Mouse (Mus musculus) gastrocnemius, adult 18-20 months (tissue): Measurements from ENCODE around the gene Trim16. TPM values are rescaled to one million over a fixed set of nuclear protein-coding genes. Genes with fewer than 3 reads are reported as not detected.

Source experiments
- DNase-seq: peaks from one replicate; pipeline ENCODE4 v3.0.0; 2021; ENCODE audit warnings: low spot score
- long read RNA-seq, 2 experiments: library from polyadenylated mRNA; stranded (forward); transcript quantifications; one replicate each; pipeline ENCODE4 v2.0.0; 2021
- total RNA-seq, 2 experiments: library from RNA; stranded (reverse); gene quantifications; 2 replicates each; pipeline ENCODE4 v1.2.3; 2021

Trim16 gene
- 10 to 100 TPM; 27.1 to 30.2 TPM for total RNA-seq
- long read RNA-seq, experiment 1, transcript Trim16-201 (6 exons, 3,906 nt), result major isoform, 38 of 45 reads
- long read RNA-seq, experiment 1, partial matches to known transcripts, result 0 of 45 reads
- long read RNA-seq, experiment 1, other reads (novel, unspliced or antisense), result 7 of 45 reads
- long read RNA-seq, experiment 2, transcript Trim16-201 (6 exons, 3,906 nt), result major isoform, 37 of 43 reads
- long read RNA-seq, experiment 2, partial matches to known transcripts, result 0 of 43 reads
- long read RNA-seq, experiment 2, other reads (novel, unspliced or antisense), result 5 of 43 reads

DNA sequence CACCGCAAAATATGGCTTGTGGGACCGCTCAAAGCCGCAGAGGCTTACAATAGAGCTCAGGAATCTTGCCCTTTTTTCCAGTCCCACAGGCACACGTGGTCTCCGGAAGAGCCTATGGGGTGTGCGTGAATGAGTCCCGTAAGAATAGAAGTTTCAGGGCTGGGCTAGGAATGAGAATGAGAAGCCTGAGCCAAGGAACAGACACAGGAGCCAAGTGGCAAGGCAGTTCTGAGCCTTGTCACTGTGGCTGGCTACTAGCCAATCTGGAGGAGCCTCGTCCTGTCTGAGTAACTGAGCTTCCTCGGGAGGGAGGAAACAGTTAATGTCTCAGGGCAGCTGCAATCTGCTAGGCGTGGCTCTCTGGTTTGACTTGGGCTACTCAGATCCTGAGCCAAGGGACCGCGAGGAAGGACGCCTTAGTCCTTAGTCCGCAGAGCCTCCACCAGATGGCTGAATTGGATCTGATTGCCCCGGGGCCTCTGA, at the start of gene Trim16:
TSS of gene Trim16 (plus strand) at position 173 of the 483 bp plus-strand sequence.
- peak; percentile 94 for DNase-seq

DNA sequence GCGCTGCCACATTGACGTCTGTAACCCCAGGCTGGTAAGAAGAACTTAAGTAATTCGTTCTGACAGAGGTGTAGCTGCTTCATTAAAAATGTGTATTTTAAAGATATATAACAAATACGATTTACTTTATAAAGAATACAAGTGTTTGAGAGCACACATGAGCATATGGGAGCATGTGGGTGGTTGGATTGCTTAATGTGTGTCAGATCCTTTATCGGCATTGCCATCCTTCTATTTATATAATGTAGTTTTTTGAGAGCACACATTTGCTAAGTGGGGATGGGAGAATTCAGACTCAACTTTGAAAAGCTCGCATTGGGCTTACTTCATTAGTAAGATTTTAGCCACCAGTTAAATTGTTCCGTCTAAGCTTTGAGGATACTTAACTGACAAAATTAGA, 43.5 kb upstream of the Trim16 start:
- no peak for DNase-seq

DNA sequence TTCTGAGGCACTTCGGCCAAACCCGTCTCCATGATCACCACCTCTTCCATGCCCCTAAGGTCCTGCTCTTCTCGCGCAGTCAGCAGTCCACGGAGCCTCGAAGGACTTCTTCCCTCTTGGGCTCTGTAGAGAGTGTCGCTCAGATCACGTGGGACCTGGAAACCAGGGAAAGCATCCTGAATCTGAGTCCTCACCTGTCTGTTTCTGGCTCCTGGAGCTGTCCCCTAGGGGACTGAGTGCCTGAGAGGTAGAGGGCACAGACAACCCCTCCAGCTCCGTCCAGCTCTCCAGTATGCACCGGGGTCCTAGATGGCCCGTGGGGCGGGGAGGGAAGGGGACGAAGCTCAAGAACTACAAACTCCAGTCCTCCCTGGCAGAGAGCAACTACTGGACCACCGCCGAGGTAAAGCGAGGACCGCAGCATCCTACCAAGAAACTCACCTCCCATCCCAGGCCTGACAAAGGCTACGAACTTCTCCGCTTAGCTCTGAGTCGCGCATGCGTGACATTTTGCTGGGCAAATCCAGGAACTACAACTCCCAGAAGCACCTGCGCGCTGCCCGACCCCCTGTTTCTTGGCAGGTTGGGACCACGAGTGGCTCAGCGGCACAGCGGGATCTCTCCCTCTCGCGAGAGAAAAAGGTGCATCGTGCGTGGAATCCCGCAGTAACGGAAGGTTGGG, 31.0 kb upstream of the Trim16 start, which contains the start of gene Zfp286:
TSS of gene Zfp286 (minus strand) at position 528 of the 682 bp plus-strand sequence.
- DNase-seq, result peak; percentile 79

DNA sequence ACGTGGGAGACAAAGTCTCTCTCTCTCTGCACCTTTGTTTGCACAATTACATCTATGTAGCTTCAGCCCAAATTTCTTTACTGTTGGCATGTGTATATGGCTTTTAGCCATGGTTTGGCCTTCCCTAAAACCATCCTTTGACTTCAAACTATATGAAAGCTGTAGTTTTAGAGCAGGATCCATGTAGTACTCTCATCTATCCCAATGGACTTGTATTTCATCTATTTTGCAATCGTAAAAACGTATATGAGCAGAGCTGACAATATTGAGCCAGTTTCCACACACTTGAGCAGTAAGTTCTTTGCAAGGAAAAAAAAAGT, 30.5 kb upstream of the Trim16 start:
- no peak for DNase-seq

DNA sequence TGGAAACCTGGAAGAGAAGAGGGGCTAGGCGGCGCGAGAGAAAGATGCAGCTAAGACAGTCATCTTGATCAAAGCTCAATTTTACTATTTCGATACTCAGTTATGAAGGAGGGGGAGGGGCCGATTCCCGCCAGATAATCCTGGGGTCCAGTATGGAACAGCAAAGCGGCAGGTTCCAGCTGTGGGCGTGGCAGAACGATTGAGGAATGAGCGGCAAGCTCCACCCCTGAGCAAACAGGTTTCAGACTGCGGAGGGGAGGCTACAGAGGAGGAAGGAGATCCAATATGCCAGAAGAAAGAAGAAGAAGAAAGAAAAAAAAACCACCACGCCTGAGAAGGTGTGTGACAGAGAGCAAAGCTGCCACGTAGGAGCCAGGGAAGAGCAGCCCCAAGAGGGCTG, 15.9 kb upstream of the Trim16 start:
- DNase-seq, result no peak

DNA sequence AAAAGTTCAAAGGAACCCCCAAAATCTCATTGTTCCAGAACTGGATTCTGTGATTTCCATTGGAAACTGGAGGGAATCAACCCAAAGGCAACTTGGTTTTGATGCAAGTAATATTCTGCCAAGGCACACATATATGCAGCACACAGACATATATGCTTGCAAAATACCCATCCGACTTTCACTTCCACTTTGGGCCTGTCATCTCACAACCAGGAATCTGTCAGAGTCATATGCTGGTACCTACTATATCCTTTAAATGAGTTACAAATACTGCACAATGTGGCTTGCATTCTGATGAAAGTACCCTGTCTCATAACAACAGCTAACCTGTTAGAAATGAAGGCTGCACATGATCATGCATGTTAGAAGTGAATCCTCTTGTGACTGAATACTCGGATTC, 12.1 kb upstream of the Trim16 start:
- no peak for DNase-seq

DNA sequence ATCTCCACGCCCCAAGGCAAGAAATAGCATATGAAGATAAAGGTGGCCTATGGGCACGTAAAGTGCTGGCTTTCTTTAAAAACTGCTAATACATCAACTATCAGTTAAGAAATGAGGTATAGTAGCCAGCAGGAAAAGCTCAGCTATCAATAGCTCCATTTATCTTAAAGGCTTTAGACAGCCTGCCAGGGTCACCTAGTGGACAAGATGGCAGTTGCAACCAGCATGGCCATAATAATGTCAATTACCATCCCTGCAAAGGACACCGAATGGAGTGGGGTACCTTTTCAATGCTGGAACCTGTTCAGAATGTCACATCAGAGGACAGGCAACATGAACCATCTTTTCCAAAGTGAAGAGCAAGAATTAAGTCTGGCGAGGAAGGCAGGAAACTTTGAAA, 10.8 kb upstream of the Trim16 start:
- DNase-seq, result no peak

DNA sequence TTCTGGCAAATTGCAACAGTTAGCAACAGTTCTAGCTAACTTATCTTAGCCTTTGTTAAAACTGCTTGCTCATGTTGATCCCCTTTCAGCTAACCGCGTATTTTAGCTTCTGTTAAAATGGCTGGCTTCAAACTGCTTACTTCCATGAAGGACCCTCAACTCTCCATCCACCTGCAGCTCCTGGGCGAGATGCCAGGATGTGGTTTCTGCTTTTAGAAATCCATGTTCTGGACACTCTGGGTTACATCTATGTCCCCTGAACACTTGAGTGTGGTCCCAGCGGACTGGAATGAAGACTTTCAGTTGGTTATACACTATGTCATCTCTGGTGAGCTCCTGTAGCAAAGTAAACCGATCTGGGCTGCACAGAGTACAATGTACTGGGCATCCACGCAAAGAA, 7.8 kb upstream of the Trim16 start:
- DNase-seq, result no peak

DNA sequence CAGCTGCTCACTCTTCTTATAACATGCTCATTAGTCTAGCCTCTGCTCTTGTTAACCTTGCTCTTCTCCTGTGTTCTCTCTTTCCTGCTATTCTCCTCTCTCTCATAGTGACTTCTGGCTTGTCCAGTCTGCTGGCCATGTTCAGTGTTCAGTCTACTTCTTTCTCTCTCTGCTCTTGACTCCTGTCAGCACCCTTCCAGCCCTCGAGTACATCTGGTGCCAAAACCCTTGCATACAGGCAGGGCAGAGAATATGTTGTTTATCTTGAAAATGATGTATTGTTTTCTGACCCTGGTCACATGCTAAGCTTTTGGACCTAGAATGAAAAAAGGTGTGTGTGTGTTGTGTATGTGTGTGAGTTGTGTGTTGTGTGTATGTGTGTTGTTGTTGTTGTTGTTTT, 6.5 kb upstream of the Trim16 start:
- no peak for DNase-seq

DNA sequence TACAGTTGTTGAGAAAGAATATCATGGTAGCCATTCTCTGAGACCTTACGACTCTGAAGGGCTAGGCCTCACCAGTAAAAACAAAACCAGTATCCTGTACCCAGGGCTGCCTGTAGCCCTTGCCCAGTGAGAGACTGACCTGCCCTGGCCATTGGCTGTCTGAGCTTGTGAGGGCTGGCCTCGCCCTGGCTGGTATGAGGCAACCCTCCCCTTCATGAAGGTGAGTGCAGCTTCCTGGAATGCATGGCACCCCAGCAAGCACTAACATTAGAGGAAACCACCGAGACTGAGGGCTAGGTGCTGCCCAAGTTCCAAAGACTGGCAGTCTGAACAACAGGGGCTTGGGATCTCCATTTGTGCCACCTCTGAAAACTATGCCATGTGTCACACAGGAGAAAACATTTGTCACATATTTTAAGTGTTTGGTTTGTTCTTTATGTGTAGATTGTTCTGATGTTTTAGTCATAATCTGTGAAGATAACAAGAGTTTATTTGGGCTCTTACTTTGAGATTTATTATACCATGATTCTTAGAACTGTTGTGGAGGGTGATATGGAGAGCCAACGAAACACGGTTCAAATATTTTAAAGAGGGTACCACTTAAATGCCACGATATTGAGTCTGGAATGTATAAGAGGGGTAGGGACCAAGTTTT, 5.9 kb upstream of the Trim16 start:
- DNase-seq, result no peak

DNA sequence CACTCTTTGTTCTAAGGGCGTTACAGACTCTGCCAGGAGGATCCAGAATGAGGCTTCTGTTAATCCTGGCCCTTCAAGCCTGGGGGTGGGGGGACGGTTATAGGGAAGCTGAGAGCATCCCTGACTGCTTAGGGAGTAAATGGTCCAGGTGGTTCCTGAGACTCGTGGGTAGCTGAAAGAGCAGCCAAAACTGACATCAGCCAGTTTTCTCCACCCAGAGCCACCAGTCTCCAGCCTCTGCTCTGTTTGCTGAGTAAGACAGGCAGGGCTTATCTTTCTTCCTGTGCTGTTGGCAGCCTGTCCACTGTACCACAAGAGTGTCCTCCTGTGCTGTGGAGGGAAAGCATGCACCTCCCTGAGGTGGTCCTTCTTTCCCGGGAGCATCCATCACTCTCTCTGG, 5.4 kb upstream of the Trim16 start:
- DNase-seq, result no peak

DNA sequence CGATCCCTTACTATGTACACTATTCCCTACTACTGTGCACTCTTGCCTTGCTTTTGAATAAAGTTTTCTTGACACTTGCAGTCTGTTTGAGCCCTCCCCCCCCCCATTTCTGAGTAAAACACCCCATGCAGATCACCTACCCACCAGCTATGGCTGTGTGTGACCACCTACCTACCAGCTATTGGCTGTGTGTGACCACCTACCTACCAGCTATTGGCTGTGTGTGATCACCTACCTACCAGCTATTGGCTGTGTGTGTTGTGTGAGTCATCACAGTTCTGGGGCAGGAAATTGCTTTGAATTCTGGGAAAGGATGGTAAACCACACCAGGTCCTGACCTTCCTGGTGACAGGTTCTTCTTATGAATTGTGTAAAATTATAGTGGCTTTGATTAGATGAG, 4.6 kb upstream of the Trim16 start:
- no peak for DNase-seq

DNA sequence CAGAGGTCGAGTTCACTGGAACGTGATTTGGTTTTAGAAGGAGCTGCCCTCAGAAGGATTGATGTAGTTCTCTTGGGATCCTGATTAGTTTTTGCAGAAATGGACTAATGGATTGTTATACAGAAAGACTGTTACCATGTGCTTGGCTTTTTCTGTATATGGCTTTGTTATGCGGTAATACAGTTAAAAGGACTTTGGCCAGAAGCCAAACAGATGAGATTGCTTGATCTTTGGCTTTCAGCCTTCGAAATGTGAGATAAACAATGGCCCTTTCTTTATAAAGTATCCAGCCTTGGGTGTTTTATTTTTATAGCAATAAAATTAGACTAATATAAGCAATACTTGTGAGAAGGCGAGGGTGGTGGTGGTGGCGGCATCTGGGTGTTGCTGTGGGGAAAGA, 3.4 kb upstream of the Trim16 start:
- DNase-seq, result no peak

DNA sequence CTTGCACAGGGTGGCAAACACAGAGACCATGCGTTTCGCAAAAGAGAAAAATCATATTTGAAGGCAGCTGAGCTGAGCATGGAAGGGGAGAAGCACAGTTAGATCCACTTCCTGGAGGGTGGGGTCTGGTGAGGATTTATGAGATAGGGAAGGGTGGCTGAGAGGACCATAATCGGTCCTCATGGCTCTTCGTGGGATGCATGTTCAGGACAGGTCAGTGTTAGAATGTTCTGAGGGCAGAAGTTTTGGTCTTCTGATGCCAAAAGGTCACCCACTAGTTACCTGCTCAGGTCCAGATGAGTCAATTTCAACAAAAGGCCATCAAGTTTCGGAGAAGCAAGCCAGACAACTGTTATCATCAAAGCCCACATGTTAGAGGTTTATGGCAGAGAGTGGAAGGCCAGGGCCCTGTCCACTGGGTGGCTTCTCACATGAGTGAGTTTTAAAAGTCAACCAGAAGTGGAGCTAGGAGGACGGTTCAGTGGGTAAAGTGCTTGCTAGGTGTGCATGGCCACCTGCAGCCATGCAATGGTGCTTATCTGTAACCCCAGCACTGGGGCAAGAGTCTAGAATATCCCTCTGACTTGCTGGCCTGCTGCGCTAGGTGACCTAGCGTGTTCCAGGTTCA, 858 bp upstream of the Trim16 start:
- DNase-seq, result no peak

DNA sequence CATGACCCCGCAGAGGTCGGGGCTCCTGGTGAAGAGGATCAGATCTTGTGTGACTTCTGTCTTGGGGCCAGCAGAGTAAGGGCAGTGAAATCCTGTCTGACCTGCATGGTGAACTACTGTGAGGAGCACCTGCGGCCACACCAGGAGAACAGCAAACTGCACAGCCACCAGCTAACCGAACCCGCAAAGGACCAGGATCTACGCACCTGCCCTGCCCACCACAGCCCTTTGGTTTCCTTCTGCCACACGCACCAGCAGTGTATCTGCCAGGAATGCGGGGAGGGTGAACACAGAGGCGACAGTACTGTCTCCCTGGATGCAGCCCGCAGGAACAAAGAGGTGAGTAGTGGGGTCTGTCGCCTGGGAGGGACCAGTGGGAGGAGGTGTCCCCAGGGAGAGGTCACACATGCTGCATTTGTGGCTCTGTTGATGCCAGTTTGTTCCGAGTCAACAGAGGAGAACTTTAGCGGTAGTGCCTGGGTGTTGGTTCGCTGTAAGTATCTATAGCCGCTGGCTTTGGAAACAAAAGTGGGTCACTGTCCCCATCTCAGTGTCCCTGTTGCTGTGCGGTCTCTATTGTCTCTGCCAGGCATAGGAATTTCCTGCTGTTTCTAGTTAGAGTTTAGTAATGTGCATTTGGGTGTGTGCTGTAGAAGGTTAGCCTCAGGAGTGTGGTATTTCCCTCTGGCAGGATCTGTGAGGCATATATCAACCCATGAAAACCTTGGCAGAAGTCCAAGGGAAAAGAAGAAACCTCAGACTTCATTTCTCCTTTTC, 818 bp downstream of the Trim16 start:
- DNase-seq, result peak; percentile 44

DNA sequence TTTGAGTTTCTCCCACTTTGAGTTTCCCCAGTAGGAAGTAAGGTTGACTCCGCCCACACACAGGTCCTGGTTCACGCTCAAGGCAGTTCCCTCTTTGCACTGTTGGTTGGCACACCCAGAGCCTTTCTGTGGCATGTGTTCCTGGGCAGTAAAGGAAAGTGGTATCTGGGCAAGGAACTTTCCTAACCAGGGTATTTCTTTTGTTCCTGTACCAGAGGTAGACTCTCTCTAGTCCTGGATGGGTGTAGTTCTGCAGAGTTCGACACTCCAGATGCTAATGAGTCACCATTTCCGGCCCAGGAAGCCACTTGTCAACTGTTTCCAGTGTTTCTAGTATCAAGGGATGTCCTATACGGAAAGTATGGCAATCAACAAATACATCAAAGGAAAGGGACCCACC, 1.9 kb downstream of the Trim16 start:
- DNase-seq, result peak; percentile 38

DNA sequence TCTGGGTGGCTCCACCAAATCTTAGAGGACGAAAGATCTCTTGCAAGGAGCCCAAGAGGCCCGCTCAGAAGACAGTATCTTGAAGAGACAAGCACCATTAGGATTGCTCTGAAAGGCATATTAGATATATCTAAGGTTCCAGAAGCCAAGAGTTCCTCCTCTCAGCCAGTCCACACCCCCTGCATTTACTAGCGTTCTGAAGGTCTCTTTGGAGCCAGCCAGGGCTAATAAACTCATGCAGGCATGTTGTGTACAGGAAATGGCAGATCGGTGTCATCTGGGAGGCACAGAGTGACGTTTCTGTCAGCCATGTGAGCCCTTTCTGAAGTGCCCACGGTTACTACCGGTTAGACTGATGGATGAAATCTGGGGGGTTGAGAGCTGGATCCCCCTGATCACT, 4.2 kb downstream of the Trim16 start:
- DNase-seq, result no peak

DNA sequence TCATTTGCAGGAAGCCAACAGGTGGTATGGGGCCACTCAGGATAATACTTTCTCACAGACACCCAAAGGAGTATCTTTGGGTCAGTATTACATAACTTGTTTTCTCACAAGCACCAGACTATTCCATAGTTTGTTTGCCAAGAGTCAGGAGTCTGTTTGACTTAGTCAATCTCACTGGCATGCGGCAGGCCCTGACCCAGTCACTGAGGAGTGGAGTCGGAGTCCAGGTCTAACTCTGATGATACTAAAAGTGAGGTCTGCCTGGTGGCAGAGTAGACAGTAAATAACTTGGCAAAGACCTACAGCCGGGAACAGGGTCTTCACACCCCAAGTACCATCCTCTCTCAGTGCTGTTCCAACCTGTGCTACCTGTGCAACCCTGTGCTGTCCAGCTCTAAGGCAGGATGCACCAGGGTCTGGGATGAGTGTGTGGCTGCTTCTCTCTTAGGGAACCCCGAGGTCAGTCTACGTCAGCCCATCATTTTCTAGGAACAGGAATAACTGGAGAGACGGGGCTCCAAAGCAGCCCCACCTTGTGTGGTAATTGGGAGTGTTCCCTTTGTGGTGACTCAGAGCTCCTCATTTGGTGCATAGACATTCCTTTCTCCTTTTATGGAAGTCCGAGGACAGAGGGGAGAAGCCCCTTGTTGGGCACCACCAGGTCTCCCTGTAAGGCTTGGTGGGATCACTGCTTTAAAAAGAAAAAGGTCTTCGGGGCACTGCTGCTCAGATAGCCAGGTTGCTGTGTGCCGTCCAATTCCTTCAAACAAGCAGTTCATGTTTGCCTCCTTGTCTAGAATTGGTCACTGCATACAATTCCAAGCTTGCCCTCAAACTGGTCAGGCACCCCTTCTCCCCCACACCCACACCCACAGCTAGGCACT, 5.4 kb downstream of the Trim16 start:
- no peak for DNase-seq

DNA sequence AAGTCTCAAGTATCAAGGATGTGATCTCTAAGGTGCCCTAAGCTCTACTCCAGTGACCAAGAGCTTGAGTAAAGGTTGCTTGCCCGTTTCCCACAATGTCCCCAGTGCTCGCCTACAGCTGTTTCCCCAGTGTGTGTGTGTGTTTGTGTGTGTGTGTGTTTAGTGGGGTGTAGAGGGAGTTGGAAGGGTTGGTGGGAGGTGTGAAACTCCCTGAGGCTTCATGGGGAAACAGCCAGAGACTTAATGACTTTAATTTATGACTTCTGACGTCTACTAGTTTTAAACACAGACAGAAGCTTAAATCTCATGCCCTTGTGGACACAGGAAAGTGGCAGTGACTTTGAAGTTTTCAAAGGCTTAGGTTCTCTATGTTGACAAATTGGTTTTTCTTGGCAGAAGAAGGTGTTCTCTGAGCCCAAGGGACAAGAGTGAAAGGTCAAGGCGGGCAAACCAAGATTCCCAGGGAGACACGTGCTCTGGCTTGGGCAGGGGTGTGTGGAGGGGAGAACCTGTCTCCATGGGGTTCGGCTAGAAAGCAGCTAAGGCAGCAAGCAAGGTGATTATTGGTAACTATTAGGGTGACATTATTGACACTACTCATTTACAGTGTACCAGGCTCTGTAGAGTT, 6.2 kb downstream of the Trim16 start:
- DNase-seq, result peak; percentile 53

DNA sequence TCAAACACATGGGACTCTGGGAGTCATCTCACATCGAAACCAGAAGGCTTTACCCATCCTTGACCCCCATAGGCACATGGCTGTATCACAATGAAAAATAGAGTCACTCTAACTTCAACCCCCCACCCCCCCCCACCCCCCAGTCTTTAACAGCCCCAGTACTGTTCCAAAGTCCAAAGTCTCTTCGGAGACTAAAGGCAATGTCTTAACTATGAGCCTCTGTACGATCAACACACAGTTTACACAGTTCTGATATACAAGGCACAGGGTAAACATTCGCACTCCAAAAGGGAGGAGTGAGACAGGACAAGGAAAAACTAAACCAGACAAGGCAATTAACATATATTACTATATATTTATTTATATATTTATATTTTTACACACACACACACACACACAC, 7.1 kb downstream of the Trim16 start:
- DNase-seq, result no peak
